Mouse (Mus musculus) liver, embryonic 15.5 days (tissue): Measurements from ENCODE around the gene Blmh. TPM values are rescaled to one million over a fixed set of nuclear protein-coding genes. Genes with fewer than 3 reads are reported as not detected.

Experiments used
- ATAC-seq: fragments of 200-750 bp; cut with Nextera tagmentation; 2 replicates; pipeline ENCODE4 v1.8.0; 2017; ENCODE audit warnings: moderate number of reproducible peaks, mild to moderate bottlenecking, moderate library complexity; ENCODE audit not compliant: insufficient read depth
- H3K27ac ChIP-seq: fragments of 300-500 bp; sonication (generic); replicated peaks from 2 replicates; pipeline ENCODE4 v1.5.1; 2015; ENCODE audit warnings: mild to moderate bottlenecking, inconsistent platforms
- H3K27me3 ChIP-seq: fragments of 300-500 bp; sonication (generic); 2 replicates; pipeline ENCODE4 v1.6.1; 2015; ENCODE audit warnings: mild to moderate bottlenecking, inconsistent platforms
- H3K36me3 ChIP-seq: fragments of 300-500 bp; sonication (generic); replicated peaks from 2 replicates; pipeline ENCODE4 v1.6.1; 2015; ENCODE audit warnings: moderate library complexity, mild to moderate bottlenecking, inconsistent platforms
- H3K4me1 ChIP-seq: fragments of 300-500 bp; sonication (generic); replicated peaks from 2 replicates; pipeline ENCODE4 v1.6.1; 2015; ENCODE audit warnings: inconsistent platforms
- H3K4me2 ChIP-seq: fragments of 300-500 bp; sonication (generic); 2 replicates; pipeline ENCODE4 v1.6.1; 2015; ENCODE audit warnings: moderate library complexity, mild to moderate bottlenecking, inconsistent platforms
- H3K4me3 ChIP-seq: fragments of 300-500 bp; sonication (generic); replicated peaks from 2 replicates; pipeline ENCODE4 v1.5.1; 2015; ENCODE audit warnings: mild to moderate bottlenecking, inconsistent platforms
- H3K9ac ChIP-seq: fragments of 300-500 bp; sonication (generic); 2 replicates; pipeline ENCODE4 v1.6.1; 2015; ENCODE audit warnings: moderate library complexity, mild to moderate bottlenecking, inconsistent platforms
- H3K9me3 ChIP-seq: fragments of 300-500 bp; sonication (generic); replicated peaks from 2 replicates; pipeline ENCODE4 v1.6.1; 2016; ENCODE audit warnings: inconsistent platforms
- WGBS: fragments of 180-500 bp; shearing (Covaris S2); methylation state at CpG from one replicate; pipeline ENCODE4 v1.1.7; 2015; ENCODE audit warnings: mixed read lengths; ENCODE audit not compliant: insufficient replicate concordance; 5-methylcytosine and 5-hydroxymethylcytosine counted together
- polyA plus RNA-seq: library from polyadenylated mRNA; unstranded; fragments of >200 nt; fragmentation: Nextera tagmentation; extraction: Ambion mirVana; gene quantifications from 2 replicates; pipeline ENCODE4 v1.2.1, GENCODE M21; 2015

Gene Blmh
- polyA plus RNA-seq, 1 experiment from 2014 or later: 40.5 TPM

- Histone ChIP-seq H3K36me3 (no peaks in the 10 kb centered on the region), H3K9ac (no peak overlapping the region), H3K27me3 (no peaks in the 10 kb centered on the region), H3K4me1 (no peaks in the 10 kb centered on the region), H3K4me3 (no peak overlapping the region), H3K27ac (no peak overlapping the region), H3K4me2 (no peak overlapping the region), H3K9me3 (no peaks in the 10 kb centered on the region)
- WGBS: 51% methylated on average over 3 of the region's 3 CpGs
- ATAC-seq: no peak
Observed at GRCm38 (mm10) chr11:77026559-77026958, 102.0 kb downstream of the Blmh start.

- Histone ChIP-seq H3K4me3 (no peak overlapping the region), H3K9me3 (no peaks in the 10 kb centered on the region), H3K9ac (no peak overlapping the region), H3K4me1 (no peaks in the 10 kb centered on the region), H3K4me2 (no peak overlapping the region), H3K36me3 (no peaks in the 10 kb centered on the region), H3K27ac (no peak overlapping the region), H3K27me3 (no peaks in the 10 kb centered on the region)
- no peak for ATAC-seq
- 71% methylated on average over 3 of the region's 3 CpGs for WGBS
Observed at GRCm38 (mm10) chr11:77028157-77028556, 103.5 kb downstream of the Blmh start.

DNA sequence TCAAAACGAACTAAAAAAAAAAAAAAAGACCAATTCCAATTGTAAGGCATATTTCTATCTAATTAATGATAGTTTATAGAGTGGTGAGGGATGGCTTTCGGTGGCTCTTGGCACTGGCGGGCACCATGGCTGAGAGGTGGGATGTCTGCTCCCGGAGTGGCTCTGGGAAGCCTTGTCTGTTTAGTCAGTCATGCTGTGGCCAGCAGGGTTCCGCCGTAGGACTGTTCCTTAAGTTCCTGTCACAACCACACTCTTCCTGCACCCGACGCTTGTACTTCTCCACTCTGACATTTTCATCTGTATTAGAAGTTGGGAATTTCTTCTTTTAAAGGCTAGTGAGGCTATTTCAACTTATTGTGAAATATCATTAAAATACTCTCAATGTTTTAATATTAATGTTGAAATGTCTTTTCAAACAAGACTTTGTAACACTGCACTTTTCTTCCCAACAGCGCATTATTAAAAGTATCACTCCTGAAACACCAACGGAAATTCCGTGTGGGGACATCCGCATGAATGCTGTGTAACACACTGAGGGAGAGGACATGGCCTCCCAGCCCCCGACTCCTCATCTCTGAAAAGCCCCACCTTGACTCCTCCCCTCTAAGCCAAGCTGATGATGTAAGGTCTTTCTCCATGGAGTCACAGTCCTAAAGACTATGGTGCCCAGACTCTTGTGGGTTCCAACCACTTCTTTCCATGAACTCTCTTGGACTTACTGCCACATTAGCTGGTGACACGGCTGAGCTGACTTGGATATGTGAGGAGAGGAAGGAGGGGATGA lies 106.7 kb downstream of the Blmh start:
- H3K36me3 ChIP-seq: no peaks in the 10 kb centered on the region
- no peak overlapping the region for H3K27ac ChIP-seq
- no peak overlapping the region for H3K9ac ChIP-seq
- no peaks in the 10 kb centered on the region for H3K9me3 ChIP-seq
- no peaks in the 10 kb centered on the region for H3K27me3 ChIP-seq
- 39% methylated on average over 14 of the region's 14 CpGs for WGBS
- H3K4me3 ChIP-seq: no peak overlapping the region
- no peak for ATAC-seq
- no peaks in the 10 kb centered on the region for H3K4me1 ChIP-seq
- H3K4me2 ChIP-seq: no peak overlapping the region

Other genes with a start within 250 kb of the Blmh start
- gene Trarg1, start 245.0 kb upstream of the Blmh start, polyA plus RNA-seq: not detected in 2 replicates
- gene Gosr1, start 161.2 kb upstream of the Blmh start, polyA plus RNA-seq: 10.1 and 11.0 TPM in 2 replicates
- gene Cpd, start 77.8 kb upstream of the Blmh start, polyA plus RNA-seq: 4.7 and 4.8 TPM in 2 replicates
- not detected in 2 replicates for gene Tmigd1, start 22.6 kb upstream of the Blmh start, polyA plus RNA-seq
- 2.1 and 2.4 TPM in 2 replicates for gene Slc6a4, start 73.8 kb downstream of the Blmh start, polyA plus RNA-seq
- gene Nsrp1, start 153.6 kb downstream of the Blmh start, polyA plus RNA-seq: 18.4 and 21.0 TPM in 2 replicates